Mouse (Mus musculus) hindbrain, embryonic 15.5 days (tissue): ENCODE data around the gene Gabbr2. TPM values are rescaled to one million over a fixed set of nuclear protein-coding genes. Genes with fewer than 3 reads are reported as not detected.

Experiments
- ATAC-seq: fragments of 200-750 bp; cut with Nextera tagmentation; 2 replicates; pipeline ENCODE4 v1.8.0; 2017; ENCODE audit warnings: low read depth, moderate number of reproducible peaks, moderate TSS enrichment; ENCODE audit not compliant: low FRiP score
- H3K27ac ChIP-seq: fragments of 300-500 bp; sonication (generic); replicated peaks from 2 replicates; pipeline ENCODE4 v1.5.1; 2015; ENCODE audit warnings: mild to moderate bottlenecking, inconsistent platforms
- H3K27me3 ChIP-seq: fragments of 300-500 bp; sonication (generic); 2 replicates; pipeline ENCODE4 v1.6.1; 2015; ENCODE audit warnings: control low read depth, inconsistent platforms
- H3K36me3 ChIP-seq: fragments of 300-500 bp; sonication (generic); 2 replicates; pipeline ENCODE4 v1.6.1; 2015; ENCODE audit warnings: control low read depth, inconsistent platforms
- H3K4me1 ChIP-seq: fragments of 300-500 bp; sonication (generic); replicated peaks from 2 replicates; pipeline ENCODE4 v1.6.1; 2015; ENCODE audit warnings: control low read depth, inconsistent platforms
- H3K4me2 ChIP-seq: fragments of 300-500 bp; sonication (generic); 2 replicates; pipeline ENCODE4 v1.6.1; 2015; ENCODE audit warnings: moderate library complexity, mild to moderate bottlenecking, inconsistent platforms
- H3K4me3 ChIP-seq: fragments of 300-500 bp; sonication (generic); 2 replicates; pipeline ENCODE4 v1.5.1; 2015; ENCODE audit warnings: mild to moderate bottlenecking, inconsistent platforms
- H3K9ac ChIP-seq: fragments of 300-500 bp; sonication (generic); 2 replicates; pipeline ENCODE4 v1.6.1; 2015; ENCODE audit warnings: inconsistent platforms
- H3K9me3 ChIP-seq: fragments of 300-500 bp; sonication (generic); 2 replicates; pipeline ENCODE4 v1.6.1; 2016; ENCODE audit warnings: control low read depth, inconsistent platforms
- WGBS: fragments of 180-500 bp; shearing (Covaris S2); methylation state at CpG from one replicate; pipeline ENCODE4 v1.1.7; 2015; 5-methylcytosine and 5-hydroxymethylcytosine counted together
- polyA plus RNA-seq: library from polyadenylated mRNA; unstranded; fragments of >200 nt; fragmentation: Nextera tagmentation; extraction: Ambion mirVana; gene quantifications from 2 replicates; pipeline ENCODE4 v1.2.1, GENCODE M21; 2015

The Gabbr2 gene
- polyA plus RNA-seq, 1 experiment from 2014 or later, result 17.2 TPM

GRCm38 (mm10) chr4:46956966-46957365 lies 34.7 kb downstream of the Gabbr2 start:
- Histone ChIP-seq H3K9me3 (no peaks in the 10 kb centered on the region), H3K4me3 (no peak overlapping the region), H3K36me3 (no peaks in the 10 kb centered on the region), H3K27ac (no peak overlapping the region), H3K4me2 (no peak overlapping the region), H3K9ac (no peak overlapping the region), H3K27me3 (no peaks in the 10 kb centered on the region), H3K4me1 (0 out of 2 replicates have a peak, but pooled peaks cover 5% of the 10 kb centered on the region)
- ATAC-seq, result no peak
- WGBS, result 79% methylated on average over 4 of the region's 4 CpGs

DNA sequence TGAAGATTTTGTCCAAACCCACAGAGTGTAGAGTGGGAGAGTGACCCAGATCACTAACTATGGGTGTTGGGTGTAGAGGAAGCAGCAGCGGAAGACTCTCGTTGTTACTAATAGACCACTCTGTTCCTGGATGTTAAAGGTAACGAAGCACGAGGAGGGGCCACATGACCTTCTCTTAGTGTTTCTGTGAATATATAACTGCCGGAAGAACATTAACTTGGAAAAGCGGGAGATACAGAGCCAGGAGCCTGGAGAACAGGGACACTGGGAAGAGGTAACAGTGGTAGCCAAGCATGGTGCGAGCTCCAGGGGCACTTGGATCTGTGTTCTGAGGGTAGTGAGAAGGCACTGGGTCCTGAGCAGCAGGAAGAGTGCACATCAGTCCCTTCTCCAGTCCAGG lies 38.7 kb downstream of the Gabbr2 start:
- ATAC-seq, result no peak
- no peaks in the 10 kb centered on the region for H3K4me1 ChIP-seq
- H3K4me2 ChIP-seq, result no peak overlapping the region
- no peaks in the 10 kb centered on the region for H3K9me3 ChIP-seq
- H3K27ac ChIP-seq, result no peak overlapping the region
- H3K36me3 ChIP-seq, result no peaks in the 10 kb centered on the region
- WGBS, result 90% methylated on average over 7 of the region's 7 CpGs
- no peaks in the 10 kb centered on the region for H3K27me3 ChIP-seq
- no peak overlapping the region for H3K4me3 ChIP-seq
- no peak overlapping the region for H3K9ac ChIP-seq

DNA sequence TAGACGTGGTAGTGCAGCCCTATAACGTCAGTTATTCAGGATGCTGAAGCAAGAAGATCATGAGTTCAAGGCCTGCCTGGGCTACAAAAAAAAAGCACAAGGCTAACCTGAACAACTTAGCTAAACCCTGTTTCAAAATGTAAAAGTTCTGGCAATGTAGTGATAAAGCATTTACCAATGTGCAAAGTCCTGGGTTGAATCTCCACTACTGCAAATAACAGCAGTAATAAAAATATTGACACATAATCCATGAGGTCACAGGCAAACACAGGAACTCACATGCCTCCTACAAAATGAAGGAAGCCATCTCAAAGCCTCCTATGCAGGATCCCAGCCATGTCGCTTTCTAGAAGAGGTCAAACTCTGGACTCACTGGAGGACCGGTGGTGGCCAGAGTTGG lies 39.1 kb downstream of the Gabbr2 start:
- Histone ChIP-seq H3K4me3 (no peak overlapping the region), H3K9me3 (no peaks in the 10 kb centered on the region), H3K4me2 (no peak overlapping the region), H3K27ac (no peak overlapping the region), H3K27me3 (no peaks in the 10 kb centered on the region), H3K9ac (no peak overlapping the region), H3K4me1 (no peaks in the 10 kb centered on the region), H3K36me3 (no peaks in the 10 kb centered on the region)
- 89% methylated on average over 4 of the region's 4 CpGs for WGBS
- ATAC-seq, result no peak

GRCm38 (mm10) chr4:46934291-46934690 lies 57.4 kb downstream of the Gabbr2 start:
- Histone ChIP-seq H3K36me3 (no peaks in the 10 kb centered on the region), H3K4me2 (no peak overlapping the region), H3K9ac (no peak overlapping the region), H3K4me1 (peaks cover 31% of the 10 kb centered on the region), H3K9me3 (no peaks in the 10 kb centered on the region), H3K27me3 (no peaks in the 10 kb centered on the region), H3K4me3 (no peak overlapping the region), H3K27ac (no peak overlapping the region)
- no peak for ATAC-seq
- 80% methylated on average over 3 of the region's 3 CpGs for WGBS

DNA sequence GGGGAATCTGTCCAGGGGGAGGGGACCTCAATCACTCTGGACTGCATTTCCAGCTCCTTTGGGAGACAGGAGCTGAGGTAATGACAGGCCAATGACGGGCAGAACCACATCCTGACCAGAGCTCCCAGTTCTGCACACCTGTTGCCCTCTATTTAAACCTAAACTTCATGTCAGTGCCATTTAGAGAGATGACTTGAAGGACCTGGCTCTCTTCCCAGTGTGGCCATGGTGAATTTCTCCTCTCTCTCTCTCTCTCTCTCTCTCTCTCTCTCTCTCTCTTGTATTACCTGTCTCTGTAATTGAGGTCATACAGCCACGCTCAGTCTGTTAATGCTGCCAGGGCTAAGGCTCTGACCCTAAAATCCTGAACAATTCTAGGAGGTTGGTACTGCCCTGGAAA lies 58.1 kb downstream of the Gabbr2 start:
- Histone ChIP-seq H3K27me3 (no peaks in the 10 kb centered on the region), H3K9me3 (no peaks in the 10 kb centered on the region), H3K4me1 (peaks cover 32% of the 10 kb centered on the region), H3K27ac (no peak overlapping the region), H3K36me3 (no peaks in the 10 kb centered on the region), H3K4me3 (no peak overlapping the region), H3K4me2 (no peak overlapping the region), H3K9ac (no peak overlapping the region)
- no peak for ATAC-seq
- 72% methylated on average over 2 of the region's 2 CpGs for WGBS

GRCm38 (mm10) chr4:46931706-46932397 lies 59.8 kb downstream of the Gabbr2 start:
- 28% methylated on average over 9 of the region's 9 CpGs for WGBS
- Histone ChIP-seq H3K4me2 (no peak overlapping the region), H3K27me3 (no peaks in the 10 kb centered on the region), H3K27ac (no peak overlapping the region), H3K4me3 (no peak overlapping the region), H3K9ac (no peak overlapping the region), H3K36me3 (no peaks in the 10 kb centered on the region), H3K4me1 (peaks cover 35% of the 10 kb centered on the region), H3K9me3 (no peaks in the 10 kb centered on the region)
- no peak for ATAC-seq

DNA sequence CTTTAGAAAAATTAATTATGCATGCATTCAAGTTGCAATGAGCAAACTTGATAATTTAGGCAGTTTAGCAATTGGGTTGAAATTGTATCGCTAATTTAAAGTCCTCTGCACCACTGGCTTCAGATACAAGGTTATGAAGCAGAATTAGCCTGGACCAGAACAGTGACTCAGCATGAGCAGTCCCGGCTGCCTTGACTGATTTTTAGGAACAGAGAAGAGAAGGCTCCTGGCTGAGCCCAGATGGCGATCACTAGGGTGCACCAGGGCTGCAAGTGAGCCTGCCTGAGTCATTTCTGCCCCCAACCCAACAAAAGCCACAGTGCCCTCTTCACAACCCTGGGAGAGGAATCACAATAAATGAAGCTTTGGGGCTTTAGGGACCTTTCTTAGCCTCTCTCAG lies 63.6 kb downstream of the Gabbr2 start:
- no peak overlapping the region for H3K27ac ChIP-seq
- no peak overlapping the region for H3K4me2 ChIP-seq
- no peak overlapping the region for H3K9ac ChIP-seq
- 45% methylated on average over 3 of the region's 3 CpGs for WGBS
- no peaks in the 10 kb centered on the region for H3K27me3 ChIP-seq
- H3K9me3 ChIP-seq, result no peaks in the 10 kb centered on the region
- H3K36me3 ChIP-seq, result no peaks in the 10 kb centered on the region
- ATAC-seq, result no peak
- H3K4me3 ChIP-seq, result no peak overlapping the region
- H3K4me1 ChIP-seq, result peaks cover 32% of the 10 kb centered on the region

- H3K9ac ChIP-seq, result no peak overlapping the region
These were observed 72.5 kb downstream of the Gabbr2 start for GRCm38 (mm10) chr4:46919144-46919543.

DNA sequence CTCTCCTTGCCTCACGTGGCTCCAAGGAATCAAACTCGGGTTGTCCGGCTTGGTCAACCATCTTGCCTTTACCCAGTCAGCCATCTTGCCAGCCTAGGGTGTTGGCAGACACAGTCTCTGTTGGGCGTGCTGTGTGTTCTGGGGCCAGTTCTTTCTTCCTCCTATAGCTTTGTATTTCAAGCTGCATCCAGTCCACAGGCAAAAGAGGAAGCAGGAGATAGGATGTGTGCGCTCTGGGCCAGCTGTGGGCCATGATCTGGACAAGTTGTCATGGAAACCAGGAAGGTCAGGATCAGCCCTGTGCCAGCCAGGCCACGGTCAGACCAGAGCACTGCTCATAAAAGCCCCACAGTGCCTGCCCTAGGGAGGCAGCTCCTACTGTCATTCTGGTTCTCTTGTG lies 74.9 kb downstream of the Gabbr2 start:
- Histone ChIP-seq H3K4me1 (peaks cover 21% of the 10 kb centered on the region; the same call in 1 of the 2 replicates), H3K9me3 (no peaks in the 10 kb centered on the region), H3K4me3 (no peak overlapping the region), H3K27ac (no peak overlapping the region), H3K9ac (no peak overlapping the region), H3K27me3 (no peaks in the 10 kb centered on the region), H3K4me2 (no peak overlapping the region), H3K36me3 (no peaks in the 10 kb centered on the region)
- 84% methylated on average over 6 of the region's 6 CpGs for WGBS
- no peak for ATAC-seq

More at GRCm38 (mm10) chr4:46919144-46919543, 72.5 kb downstream of the Gabbr2 start:
- Histone ChIP-seq H3K9me3 (no peaks in the 10 kb centered on the region), H3K4me1 (peaks cover 21% of the 10 kb centered on the region; the same call in 1 of the 2 replicates), H3K27ac (0 out of 2 replicates have a peak overlapping the region, but pooled peaks have one; percentile 25), H3K27me3 (no peaks in the 10 kb centered on the region), H3K4me2 (no peak overlapping the region), H3K36me3 (no peaks in the 10 kb centered on the region), H3K4me3 (no peak overlapping the region)
- WGBS, result 37% methylated on average over 8 of the region's 8 CpGs
- peak; percentile 58 for ATAC-seq

DNA sequence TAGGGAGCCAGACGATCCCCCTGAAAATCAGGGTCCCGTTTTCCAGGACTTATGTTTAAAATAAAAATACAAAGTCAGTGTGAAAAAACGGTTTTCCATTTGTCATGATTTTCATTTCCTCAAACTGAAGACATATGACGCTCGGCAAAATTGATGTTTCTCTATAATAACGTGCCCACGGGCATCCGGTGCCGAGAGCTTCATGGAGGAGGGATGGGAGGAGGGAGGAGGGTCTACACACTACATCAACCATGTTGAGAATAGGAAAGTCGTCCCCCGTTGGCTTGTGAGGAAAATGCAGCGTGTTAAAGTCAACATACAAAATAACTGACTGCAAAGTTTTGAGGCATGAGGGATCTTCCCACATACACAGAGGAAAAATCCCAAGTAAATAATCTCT lies 75.7 kb downstream of the Gabbr2 start:
- ATAC-seq, result no peak
- H3K4me3 ChIP-seq, result no peak overlapping the region
- no peak overlapping the region for H3K9ac ChIP-seq
- H3K9me3 ChIP-seq, result no peaks in the 10 kb centered on the region
- no peak overlapping the region for H3K4me2 ChIP-seq
- H3K4me1 ChIP-seq, result peaks cover 21% of the 10 kb centered on the region; the same call in 1 of the 2 replicates
- WGBS, result 81% methylated on average over 12 of the region's 12 CpGs
- no peaks in the 10 kb centered on the region for H3K36me3 ChIP-seq
- no peak overlapping the region for H3K27ac ChIP-seq
- H3K27me3 ChIP-seq, result no peaks in the 10 kb centered on the region

GRCm38 (mm10) chr4:46915476-46915875 lies 76.2 kb downstream of the Gabbr2 start:
- H3K36me3 ChIP-seq, result no peaks in the 10 kb centered on the region
- H3K9ac ChIP-seq, result no peak overlapping the region
- no peaks in the 10 kb centered on the region for H3K27me3 ChIP-seq
- no peak overlapping the region for H3K27ac ChIP-seq
- ATAC-seq, result no peak
- H3K4me1 ChIP-seq, result peaks cover 21% of the 10 kb centered on the region; the same call in 1 of the 2 replicates
- H3K4me3 ChIP-seq, result no peak overlapping the region
- H3K9me3 ChIP-seq, result no peaks in the 10 kb centered on the region
- 57% methylated on average over 14 of the region's 14 CpGs for WGBS
- no peak overlapping the region for H3K4me2 ChIP-seq

DNA sequence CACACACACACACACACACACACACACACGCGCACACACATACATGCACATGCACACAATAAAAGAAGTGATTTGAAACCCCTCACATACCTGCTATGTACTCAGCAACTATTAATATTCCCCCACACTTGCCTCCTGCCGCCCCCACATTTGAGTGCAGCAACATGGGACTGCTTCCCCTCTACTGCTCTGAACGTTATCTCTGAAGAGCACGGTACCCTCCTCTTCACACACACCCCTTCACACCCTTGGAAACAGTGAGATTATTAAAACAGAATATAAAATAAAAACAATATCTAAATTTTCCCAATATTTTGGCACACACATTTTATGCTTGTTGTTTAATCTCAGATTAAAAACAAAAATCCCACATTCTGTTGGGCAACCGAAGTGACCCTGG lies 77.1 kb downstream of the Gabbr2 start:
- Histone ChIP-seq H3K4me2 (no peak overlapping the region), H3K27me3 (no peaks in the 10 kb centered on the region), H3K4me1 (peaks cover 18% of the 10 kb centered on the region; the same call in 1 of the 2 replicates), H3K9me3 (no peaks in the 10 kb centered on the region), H3K27ac (no peak overlapping the region), H3K4me3 (no peak overlapping the region), H3K9ac (no peak overlapping the region), H3K36me3 (no peaks in the 10 kb centered on the region)
- ATAC-seq, result no peak
- 88% methylated on average over 6 of the region's 6 CpGs for WGBS
